Mouse (Mus musculus): Measurements from ENCODE around the gene Vma21. TPM values are rescaled to one million over a fixed set of nuclear protein-coding genes. Genes with fewer than 3 reads are reported as not detected.

The Vma21 gene
- polyA plus RNA-seq, 1 experiment from 2014 or later, result 29.9 TPM

- ATAC-seq (ENCODE audit: insufficient number of reproducible peaks, low FRiP score, low TSS enrichment, low read depth) (no peak), DNase-seq (ENCODE audit: low spot score) (no peak)
- Histone ChIP-seq H3K4me3 (ENCODE audit: low read depth, low read length) (no peak overlapping the region), H3K4me2 (ENCODE audit: low read depth, severe bottlenecking) (no peak overlapping the region), H3K9me3 (ENCODE audit: control insufficient read depth, low read length) (no peaks in the 10 kb centered on the region), H3K27me3 (ENCODE audit: control insufficient read depth, insufficient read depth, low read length) (no peaks in the 10 kb centered on the region), H3K36me3 (ENCODE audit: control insufficient read depth, insufficient read depth, low read length) (no peaks in the 10 kb centered on the region), H3K27ac (replicated peaks; ENCODE audit: low read depth, low read length) (no peak overlapping the region), H3K4me1 (ENCODE audit: control insufficient read depth, insufficient read depth, low read length) (no peaks in the 10 kb centered on the region), H3K9ac (ENCODE audit: low read length) (no peak overlapping the region)
- 72% methylated on average over 4 of the region's 4 CpGs for WGBS
Observed at GRCm38 (mm10) chrX:71838911-71839310, 23.2 kb downstream of the Vma21 start.

GRCm38 (mm10) chrX:71846696-71847095, 31.0 kb downstream of the Vma21 start:
- WGBS, result 85% methylated on average over 4 of the region's 4 CpGs
- Histone ChIP-seq H3K9ac (ENCODE audit: low read length) (no peak overlapping the region), H3K9me3 (ENCODE audit: control insufficient read depth, low read length) (no peaks in the 10 kb centered on the region), H3K4me2 (ENCODE audit: low read depth, severe bottlenecking) (no peak overlapping the region), H3K27ac (replicated peaks; ENCODE audit: low read depth, low read length) (no peak overlapping the region), H3K4me3 (ENCODE audit: low read depth, low read length) (no peak overlapping the region), H3K36me3 (ENCODE audit: control insufficient read depth, insufficient read depth, low read length) (no peaks in the 10 kb centered on the region), H3K4me1 (ENCODE audit: control insufficient read depth, insufficient read depth, low read length) (no peaks in the 10 kb centered on the region), H3K27me3 (ENCODE audit: control insufficient read depth, insufficient read depth, low read length) (no peaks in the 10 kb centered on the region)
- ATAC-seq (ENCODE audit: insufficient number of reproducible peaks, low FRiP score, low TSS enrichment, low read depth) (no peak), DNase-seq (ENCODE audit: low spot score) (no peak)

GRCm38 (mm10) chrX:71853798-71854197, 38.1 kb downstream of the Vma21 start:
- no peaks in the 10 kb centered on the region for H3K36me3 ChIP-seq (ENCODE audit: control insufficient read depth, insufficient read depth, low read length)
- no peaks in the 10 kb centered on the region for H3K27me3 ChIP-seq (ENCODE audit: control insufficient read depth, insufficient read depth, low read length)
- no peaks in the 10 kb centered on the region for H3K9me3 ChIP-seq (ENCODE audit: control insufficient read depth, low read length)
- H3K4me3 ChIP-seq (ENCODE audit: low read depth, low read length), result no peak overlapping the region
- H3K27ac ChIP-seq (replicated peaks; ENCODE audit: low read depth, low read length), result no peak overlapping the region
- no peak overlapping the region for H3K9ac ChIP-seq (ENCODE audit: low read length)
- H3K4me1 ChIP-seq (ENCODE audit: control insufficient read depth, insufficient read depth, low read length), result no peaks in the 10 kb centered on the region
- ATAC-seq (ENCODE audit: insufficient number of reproducible peaks, low FRiP score, low TSS enrichment, low read depth) (no peak), DNase-seq (ENCODE audit: low spot score) (no peak)
- H3K4me2 ChIP-seq (ENCODE audit: low read depth, severe bottlenecking), result no peak overlapping the region

Other genes starting within 250 kb of the Vma21 start
- 0.17 and 0.20 TPM in 2 replicates for gene Gpr50, start 152.3 kb upstream of the Vma21 start, polyA plus RNA-seq (2014; fragmentation: Nextera tagmentation; extraction: Ambion mirVana)
- gene Gm1141, start 105.1 kb downstream of the Vma21 start, polyA plus RNA-seq (2014; fragmentation: Nextera tagmentation; extraction: Ambion mirVana), result 0.44 TPM in 1 of 2 replicates, not detected in the other
- 6.9 and 9.1 TPM in 2 replicates for gene Prrg3, start 146.7 kb downstream of the Vma21 start, polyA plus RNA-seq (2014; fragmentation: Nextera tagmentation; extraction: Ambion mirVana)
- 0.18 TPM in 1 of 2 replicates, not detected in the other for gene Fate1, start 157.1 kb downstream of the Vma21 start, polyA plus RNA-seq (2014; fragmentation: Nextera tagmentation; extraction: Ambion mirVana)
- gene Cnga2, start 175.9 kb downstream of the Vma21 start, polyA plus RNA-seq (2014; fragmentation: Nextera tagmentation; extraction: Ambion mirVana), result 0.07 TPM in 1 of 2 replicates, not detected in the other